Mouse (Mus musculus) heart, adult 2 months (tissue): ENCODE results near the gene Fam210b.

ENCODE experiments used
- CTCF ChIP-seq: fragments of 200-600 bp; IDR thresholded peaks from 2 replicates; pipeline ENCODE4 v1.8.1; 2022; ENCODE audit warnings: antibody characterized with exemption, mild to moderate bottlenecking, moderate library complexity
- EP300 ChIP-seq: fragments of 200-500 bp; IDR thresholded peaks from 2 replicates; pipeline ENCODE4 v1.6.1; 2011; ENCODE audit warnings: low read depth, low read length, control low read depth; ENCODE audit not compliant: insufficient read depth
- POLR2A ChIP-seq: fragments of 200-500 bp; IDR thresholded peaks from 2 replicates; pipeline ENCODE4 v1.6.1; 2011; ENCODE audit warnings: mild to moderate bottlenecking, low read depth, low read length, control low read depth; ENCODE audit not compliant: insufficient read depth

GRCm38 (mm10) chr2:172298083-172298482, 47.3 kb upstream of the Fam210b start:
- TF ChIP-seq CTCF: no peak
- no peak for TF ChIP-seq POLR2A
- TF ChIP-seq EP300: no peak
